Mouse (Mus musculus) lung, postnatal 25 days (tissue): ENCODE data around the gene Rbks.

ENCODE experiments used
- DNase-seq: peaks from one replicate; pipeline ENCODE4 v3.0.0; 2022; ENCODE audit warnings: low spot score

The Rbks gene

DNA sequence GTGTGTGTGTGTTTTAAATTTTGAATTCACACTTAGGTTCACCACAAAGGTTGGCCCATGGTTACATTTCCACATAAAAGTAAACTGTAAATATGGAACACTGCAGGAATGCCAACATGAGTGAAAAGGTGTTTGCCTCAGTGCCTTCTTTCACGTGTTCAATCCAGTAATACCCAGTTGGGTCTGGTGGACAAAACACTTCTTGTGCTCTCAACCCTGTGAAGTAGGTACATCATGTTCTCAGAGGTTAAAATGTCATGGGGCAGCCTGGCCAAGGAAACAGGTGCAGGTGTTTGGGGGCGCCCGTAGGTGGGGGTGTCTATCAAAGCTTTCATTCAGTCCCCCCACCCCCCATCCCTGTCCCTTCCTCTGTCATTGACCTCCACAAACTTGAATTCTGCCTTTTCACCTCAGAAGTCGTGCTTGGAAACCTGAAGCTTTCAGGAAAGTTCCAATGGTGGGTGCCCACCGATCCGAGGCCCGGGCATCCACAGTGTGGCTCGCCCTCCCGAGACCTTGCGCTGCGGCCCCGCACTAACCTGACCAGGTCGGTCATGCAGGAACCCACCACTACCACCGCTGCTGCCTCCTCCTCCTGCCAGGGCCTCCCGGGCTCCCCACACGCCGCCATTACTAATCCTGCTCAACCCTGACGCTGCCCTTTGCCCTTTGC, at the start of gene Rbks:
TSS of gene Rbks (minus strand) at position 657 of the 673 bp plus-strand sequence.
- DNase-seq = no peak

DNA sequence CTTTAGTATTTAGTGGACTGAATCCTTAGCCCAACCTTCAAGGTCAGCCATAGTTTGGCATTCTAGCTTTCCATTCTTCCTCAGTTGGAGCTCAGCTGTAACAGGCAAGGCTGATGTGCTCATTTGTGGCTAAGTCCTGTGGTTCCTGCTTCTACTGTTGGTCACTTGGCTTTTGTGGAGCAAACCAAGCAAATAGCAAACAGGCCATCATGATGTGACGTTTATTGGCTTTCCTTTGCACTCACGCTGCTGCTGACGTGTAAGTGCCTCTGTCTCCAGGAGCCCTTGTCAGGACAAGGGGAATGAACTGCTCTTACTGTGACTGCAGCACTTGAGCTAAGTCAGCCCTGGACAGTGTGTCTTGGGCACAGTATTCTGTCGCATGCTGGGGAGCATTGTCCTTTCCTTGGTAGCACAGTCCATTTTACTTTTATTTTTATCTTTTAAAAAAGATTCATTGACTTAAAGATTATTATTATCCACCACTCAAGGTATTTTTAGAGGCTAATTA, 45.1 kb upstream of the Rbks start:
- no peak for DNase-seq

- DNase-seq = no peak
These were observed 44.5 kb upstream of the Rbks start for GRCm38 (mm10) chr5:31741931-31742330.

DNA sequence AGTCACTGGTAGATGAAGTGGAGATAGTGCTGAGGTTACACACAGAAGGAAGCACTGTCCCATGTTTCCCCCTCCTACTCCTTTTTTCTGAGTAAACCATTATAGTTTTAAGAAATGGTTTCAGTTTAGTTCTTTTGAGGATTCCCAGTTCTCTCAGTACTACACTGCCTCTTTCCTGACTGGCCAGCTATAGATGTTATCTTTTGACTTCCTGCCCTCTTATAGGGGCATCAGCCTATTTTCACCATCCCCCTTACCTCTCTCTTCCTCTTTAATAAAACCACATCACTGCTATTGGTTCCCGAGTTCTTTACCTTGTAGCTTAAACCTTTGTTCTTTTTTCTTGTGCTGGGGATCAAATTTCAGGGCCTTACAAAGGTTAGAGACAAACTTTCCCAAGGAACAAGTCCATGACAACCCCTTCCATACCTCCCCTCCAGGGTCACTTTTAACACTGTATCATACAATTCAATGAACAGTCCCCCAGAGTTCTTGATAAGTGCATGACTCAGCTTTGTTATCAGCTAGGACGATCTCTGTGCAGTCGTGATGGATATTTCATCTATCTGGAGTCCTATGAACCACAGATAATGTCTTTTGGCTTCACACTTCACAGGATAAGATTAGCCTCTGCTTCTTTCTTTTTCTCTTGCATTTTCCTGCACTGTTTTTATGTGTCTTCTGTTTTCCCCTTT, 35.4 kb upstream of the Rbks start:
- no peak for DNase-seq

GRCm38 (mm10) chr5:31727456-31727855, 30.0 kb upstream of the Rbks start:
- DNase-seq = peak; percentile 27

DNA sequence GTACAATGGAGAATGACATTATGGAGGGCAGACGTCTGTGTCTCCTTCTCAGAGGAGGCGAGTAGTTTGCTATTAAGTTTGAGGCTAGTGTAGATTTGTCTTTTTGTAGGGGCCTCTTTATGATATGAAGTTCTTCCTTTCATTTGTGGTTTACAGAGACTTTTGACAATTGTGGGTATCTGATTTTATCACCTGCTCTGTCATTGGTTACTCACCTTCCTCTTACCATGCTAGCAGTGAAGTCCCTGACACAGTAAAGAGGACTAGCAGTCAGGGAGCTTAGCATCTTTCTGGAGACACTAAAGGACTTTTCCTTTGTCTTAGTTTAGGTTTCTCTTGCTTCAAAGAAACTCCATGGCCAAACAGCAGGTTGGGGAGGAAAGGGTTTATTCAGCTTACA, 28.5 kb upstream of the Rbks start:
- no peak for DNase-seq

- no peak for DNase-seq
These were observed 27.1 kb upstream of the Rbks start for GRCm38 (mm10) chr5:31724519-31724918.

DNA sequence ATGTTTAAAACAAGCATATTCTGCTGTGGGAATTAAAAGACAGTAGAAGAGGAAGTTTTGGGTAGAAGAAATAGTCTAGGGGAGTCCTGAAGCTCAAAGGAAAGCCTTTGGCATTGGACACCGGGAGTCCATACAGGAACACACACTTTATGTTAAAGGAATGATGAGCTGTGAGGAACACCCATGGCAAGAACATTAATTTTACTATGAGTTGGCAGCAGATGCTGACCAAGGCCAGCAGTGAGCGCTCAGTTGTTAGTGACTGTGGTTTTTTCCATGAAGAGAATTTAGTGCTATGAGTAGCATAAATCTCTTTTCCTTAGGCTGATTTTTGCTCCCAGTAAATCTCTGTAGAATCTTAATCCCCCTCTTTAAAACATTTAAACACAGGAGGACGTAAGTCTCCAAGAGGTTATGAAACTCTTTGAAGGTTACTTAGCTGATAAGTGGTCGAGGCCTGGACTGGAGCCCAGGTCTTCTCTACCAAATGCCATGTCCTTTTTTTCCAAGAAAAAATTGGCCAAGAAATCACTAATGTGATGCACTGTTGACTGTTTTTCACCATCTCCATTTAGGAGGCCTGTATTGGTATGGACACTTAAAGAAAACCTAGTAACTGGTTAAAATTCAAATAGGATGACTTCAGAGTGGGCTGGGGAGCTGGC, 18.2 kb upstream of the Rbks start:
- DNase-seq = no peak

GRCm38 (mm10) chr5:31713841-31714264, 16.4 kb upstream of the Rbks start:
- DNase-seq = no peak

GRCm38 (mm10) chr5:31713280-31713711, 15.9 kb upstream of the Rbks start:
- DNase-seq = no peak

- DNase-seq = no peak
These were observed 12.0 kb upstream of the Rbks start for GRCm38 (mm10) chr5:31709389-31709788.

DNA sequence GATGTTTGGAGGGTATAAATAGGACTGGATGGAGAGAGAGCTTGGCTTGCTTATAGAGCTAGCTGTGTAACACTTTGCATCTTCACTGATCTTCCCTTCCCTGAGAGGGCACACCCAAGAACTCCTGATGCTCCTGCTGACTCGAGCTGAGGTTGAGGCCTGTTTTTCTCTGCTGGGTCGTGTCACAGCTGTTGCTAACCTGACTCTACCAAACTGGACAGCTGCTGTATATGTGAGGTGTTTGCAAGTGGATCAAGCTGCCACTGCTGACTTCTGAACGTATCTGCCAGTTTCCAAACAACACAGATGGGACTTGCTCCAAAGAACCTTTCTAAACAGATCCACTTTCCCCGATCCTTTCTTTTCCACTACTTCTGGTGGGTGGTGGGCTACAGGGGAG, 9.4 kb upstream of the Rbks start:
- DNase-seq = no peak

DNA sequence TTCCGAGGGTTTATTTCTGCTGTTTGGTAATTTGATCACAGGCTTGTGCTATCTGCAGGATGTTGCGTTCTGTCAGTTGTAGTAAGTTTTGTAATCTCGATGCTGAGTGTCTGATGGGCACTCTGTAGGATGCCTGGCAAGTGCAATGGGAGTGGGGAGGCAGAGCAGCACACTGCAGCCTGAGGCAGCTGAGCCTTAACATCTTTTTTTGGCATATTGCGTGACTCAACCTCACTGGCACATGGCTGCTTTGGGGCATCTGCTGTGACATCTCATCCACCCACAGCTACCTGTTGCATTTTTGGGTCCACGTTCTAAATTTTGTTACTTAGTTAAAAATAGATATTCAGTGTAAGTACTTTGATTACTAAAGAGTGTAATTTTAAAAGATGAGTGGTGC, 7.5 kb upstream of the Rbks start:
- DNase-seq = no peak

DNA sequence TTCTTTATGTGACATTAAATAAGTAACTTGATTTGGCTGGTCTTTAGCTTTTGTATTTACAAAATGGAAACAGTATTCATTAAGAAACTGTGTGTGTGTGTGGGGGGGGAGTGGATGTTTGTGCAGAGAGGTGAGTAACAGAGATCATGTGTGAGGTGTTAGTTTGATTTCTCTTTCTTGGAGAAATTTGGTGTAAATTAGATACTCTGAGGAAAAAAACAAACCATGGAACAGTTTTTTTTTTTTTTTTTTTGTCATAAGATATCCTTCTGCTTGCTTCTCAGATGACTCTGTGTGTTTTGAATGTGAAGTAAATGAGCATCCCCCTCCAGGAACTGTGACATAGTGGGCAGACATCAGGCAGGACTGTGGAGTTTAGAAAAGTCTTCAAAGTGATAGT, 2.0 kb upstream of the Rbks start:
- DNase-seq = no peak

GRCm38 (mm10) chr5:31698931-31699330, 1.5 kb upstream of the Rbks start:
- no peak for DNase-seq

- DNase-seq = peak; percentile 93
These were observed 885 bp upstream of the Rbks start for GRCm38 (mm10) chr5:31698297-31698726.

DNA sequence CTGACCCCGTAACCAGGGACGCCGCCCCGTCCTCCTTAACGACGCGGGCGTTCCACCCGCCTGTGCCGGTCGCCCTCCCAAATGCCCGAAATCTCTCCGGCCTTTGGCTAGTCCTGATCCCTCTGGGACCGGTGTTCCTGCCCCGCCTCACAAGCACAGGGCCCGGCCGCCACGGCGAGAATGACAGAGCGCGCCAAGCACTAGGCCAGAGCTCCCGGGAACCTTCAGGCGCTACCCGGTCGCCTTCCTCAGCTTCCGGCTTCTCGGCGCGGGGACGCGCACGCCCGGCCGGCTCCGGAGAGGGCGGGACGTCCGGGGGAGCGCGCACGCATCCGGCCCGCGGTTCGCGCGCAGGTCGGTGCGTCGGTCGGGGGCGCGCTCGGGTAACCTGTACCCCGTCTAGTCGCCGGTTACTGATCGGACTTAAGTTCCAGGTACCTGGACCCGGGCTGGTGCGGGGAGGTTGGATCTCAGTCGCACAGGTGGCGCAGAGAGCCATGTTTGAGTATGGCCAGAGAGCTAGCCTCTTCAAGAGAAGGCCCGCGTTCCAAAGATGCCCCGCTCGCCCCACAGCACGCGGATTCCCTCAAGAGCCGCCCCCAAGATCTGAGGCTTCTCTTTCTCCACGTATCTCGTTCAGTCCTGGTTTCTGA, 343 bp upstream of the Rbks start, which contains the start of gene Babam2:
TSS of gene Babam2 (plus strand) at position 41 of the 653 bp plus-strand sequence.
- DNase-seq = peak; percentile 91

DNA sequence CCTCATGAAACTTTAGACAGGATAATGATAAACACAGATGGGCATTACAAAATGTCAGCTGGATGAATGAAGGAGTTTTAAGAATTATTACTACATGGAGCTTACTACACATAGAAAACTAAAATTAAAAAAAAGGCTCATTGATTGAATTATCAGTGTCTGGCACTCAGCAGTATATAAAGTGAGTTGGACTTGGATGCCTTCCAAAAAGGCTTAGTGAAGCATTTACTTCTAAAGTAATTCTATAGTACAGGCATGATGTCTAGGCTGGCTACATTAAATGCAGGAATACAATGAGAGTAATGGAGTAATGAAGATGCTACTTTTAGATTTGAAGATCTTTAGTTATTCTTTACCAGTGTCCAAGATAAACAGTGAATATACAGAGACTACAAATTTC, 4.2 kb downstream of the Rbks start:
- DNase-seq = no peak

DNA sequence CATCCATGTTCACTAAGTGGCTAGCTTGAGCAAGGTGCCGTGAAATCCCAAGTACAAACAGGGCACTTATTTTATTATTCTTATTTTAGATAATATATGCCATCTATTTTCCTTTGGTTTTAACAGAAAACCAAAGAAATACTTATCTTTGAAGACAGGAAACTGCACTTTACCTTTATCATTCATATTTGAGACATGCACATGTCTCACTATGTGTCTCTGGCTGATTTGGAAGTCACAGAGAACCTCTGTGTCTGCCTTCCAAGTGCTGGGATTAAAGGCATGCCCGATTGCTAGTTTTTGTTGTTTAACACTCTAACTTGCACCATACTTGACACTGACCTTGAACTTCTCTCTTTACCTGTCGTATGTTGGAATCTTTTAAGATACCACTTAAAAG, 9.5 kb downstream of the Rbks start:
- DNase-seq = no peak

DNA sequence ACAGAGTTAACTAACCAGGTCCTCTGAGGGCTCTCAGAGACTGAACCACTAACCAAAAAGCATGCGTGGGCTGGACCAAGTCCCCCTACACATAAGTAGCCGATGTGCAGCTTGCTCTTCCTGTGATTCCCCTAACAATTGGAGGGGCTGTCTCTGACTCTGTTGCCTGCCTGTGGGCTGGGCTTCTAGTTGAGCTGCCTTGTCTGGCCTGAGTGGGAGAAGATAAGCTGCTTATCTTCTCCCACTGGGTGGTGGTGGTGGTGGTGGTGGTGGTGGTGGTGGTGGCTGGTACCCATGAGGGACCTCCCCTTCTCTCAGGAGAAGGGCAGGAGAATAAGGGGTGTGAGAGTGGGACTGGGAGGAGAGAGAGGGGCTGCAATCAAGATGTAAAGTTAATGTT, 11.4 kb downstream of the Rbks start:
- no peak for DNase-seq

- no peak for DNase-seq
These were observed 15.1 kb downstream of the Rbks start for GRCm38 (mm10) chr5:31682305-31682704.

DNA sequence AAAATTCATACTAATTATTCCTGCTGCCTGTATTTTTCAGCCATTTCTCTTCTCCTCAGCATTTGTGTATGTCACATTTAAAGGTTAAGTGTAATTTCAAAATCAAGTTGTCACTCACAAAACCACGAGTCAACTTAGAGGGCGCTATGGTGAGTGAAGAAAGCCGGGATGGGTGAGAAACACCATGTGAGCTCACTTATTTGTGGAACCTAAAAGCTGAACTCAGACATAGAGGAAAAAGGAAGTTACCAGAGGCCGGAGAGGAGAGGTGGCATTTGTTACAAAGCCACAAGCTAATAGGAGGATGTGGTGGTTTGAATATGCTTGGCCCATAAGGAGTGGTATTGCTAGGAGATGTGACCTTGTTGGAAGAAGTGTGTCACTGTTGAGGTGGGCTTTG, 17.2 kb downstream of the Rbks start:
- DNase-seq = no peak
